ENCODE assay signal across 9 mouse cellular contexts in the genomic region with DNA sequence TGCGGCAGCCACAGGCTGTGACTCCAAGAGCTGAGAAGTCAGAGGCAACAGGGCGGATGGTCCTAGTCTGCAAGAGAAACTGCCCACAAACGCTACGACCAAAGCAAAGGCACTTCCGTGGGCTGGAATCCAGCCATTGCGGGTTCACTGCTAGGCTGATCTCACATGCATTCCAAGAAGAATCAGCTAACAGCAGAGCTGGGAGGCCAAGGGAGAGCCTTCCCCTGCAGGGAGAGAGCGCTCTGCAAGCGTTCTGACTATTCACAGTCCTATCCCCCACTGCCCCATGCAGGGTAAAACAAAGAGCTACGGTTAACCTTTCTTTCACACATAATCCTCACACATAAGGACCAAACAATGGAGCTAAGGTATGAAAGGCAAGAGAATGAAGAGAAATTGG. TPM values are rescaled to one million over a fixed set of nuclear protein-coding genes. Genes with fewer than 3 reads are reported as not detected.
DNase-seq lines count a peak whose midpoint lies in the region; ATAC-seq and TF ChIP-seq lines count a peak whose summit lies in the region.
"Had no signal": no experiment of that assay in that cellular context is flagged by ENCODE, and none has a peak within 500 bp of the region (broad histone marks: within the 10 kb centered on the region; RNA-seq: fewer than 3 reads in every experiment).

No protein-coding gene starts in this region.

- peaks cover 10% of the 10 kb centered on the region for H3K4me1 ChIP-seq in kidney, embryonic 14.5 days (ENCODE audit: control insufficient read depth, insufficient read depth, low read length)
- H3K4me1 ChIP-seq in embryonic fibroblast, embryonic 13.5 days (ENCODE audit: control insufficient read depth, insufficient read depth, low read length) = peaks cover 31% of the 10 kb centered on the region
- H3K4me1 ChIP-seq in kidney, embryonic 15.5 days = peaks cover 22% of the 10 kb centered on the region
- peaks cover 17% of the 10 kb centered on the region for H3K4me1 ChIP-seq in neural tube, embryonic 12.5 days
- no peaks in the 10 kb centered on the region for H3K4me1 ChIP-seq in thymus, adult 2 months (replicated peaks; ENCODE audit: control insufficient read depth, insufficient read depth, low read length)

- H3K4me3 ChIP-seq in kidney, embryonic 14.5 days (ENCODE audit: low read length) = no peak overlapping the region
- H3K4me3 ChIP-seq in embryonic fibroblast, embryonic 13.5 days (ENCODE audit: insufficient read depth, low read length) = no peak overlapping the region
- H3K4me3 ChIP-seq in kidney, embryonic 15.5 days (replicated peaks) = no peak overlapping the region
- no peak overlapping the region for H3K4me3 ChIP-seq in neural tube, embryonic 12.5 days
- H3K4me3 ChIP-seq in thymus, adult 2 months (ENCODE audit: control insufficient read depth, insufficient read depth, low read length) = no peak overlapping the region

- no peak for TF ChIP-seq POLR2A in embryonic fibroblast, embryonic 13.5 days (IDR thresholded peaks at IDR 0.05; ENCODE audit: low read depth, low read length)
- no peak for TF ChIP-seq POLR2A in thymus, adult 2 months (IDR thresholded peaks at IDR 0.05; ENCODE audit: control insufficient read depth, extremely low read depth, insufficient read depth, low read length, poor library complexity)

- 48% methylated on average over 9 of the region's 9 CpGs for WGBS in kidney, embryonic 14.5 days
- WGBS in kidney, embryonic 15.5 days = 48% methylated on average over 9 of the region's 9 CpGs
- 10% methylated on average over 9 of the region's 9 CpGs for WGBS in neural tube, embryonic 12.5 days
- 94% methylated on average over 9 of the region's 9 CpGs for WGBS in thymus, adult 2 months

- H3K9me3 ChIP-seq in kidney, embryonic 14.5 days (ENCODE audit: control insufficient read depth, low read length) = no peaks in the 10 kb centered on the region
- no peaks in the 10 kb centered on the region for H3K9me3 ChIP-seq in kidney, embryonic 15.5 days (replicated peaks)
- H3K9me3 ChIP-seq in neural tube, embryonic 12.5 days = no peaks in the 10 kb centered on the region

- TF ChIP-seq CTCF in embryonic fibroblast, embryonic 13.5 days (IDR thresholded peaks at IDR 0.05; ENCODE audit: borderline replicate concordance, insufficient read depth, low read length) = no peak
- TF ChIP-seq CTCF in thymus, adult 2 months (IDR thresholded peaks at IDR 0.05; ENCODE audit: borderline replicate concordance, control insufficient read depth, extremely low read depth, insufficient read depth, low read length, poor library complexity) = no peak

- no peak overlapping the region for H3K9ac ChIP-seq in kidney, embryonic 14.5 days (ENCODE audit: low read depth, low read length)
- no peak overlapping the region for H3K9ac ChIP-seq in kidney, embryonic 15.5 days
- H3K9ac ChIP-seq in neural tube, embryonic 12.5 days = no peak overlapping the region
- H3K9ac ChIP-seq: liver, embryonic 14.5 days had no signal

- H3K36me3 ChIP-seq in kidney, embryonic 14.5 days (ENCODE audit: control insufficient read depth, insufficient read depth, low read length) = peaks cover 83% of the 10 kb centered on the region
- peaks cover 97% of the 10 kb centered on the region for H3K36me3 ChIP-seq in kidney, embryonic 15.5 days
- H3K36me3 ChIP-seq in neural tube, embryonic 12.5 days = peaks cover 43% of the 10 kb centered on the region
- H3K36me3 ChIP-seq in thymus, adult 2 months (ENCODE audit: control insufficient read depth, insufficient read depth, low read length) = peaks cover 89% of the 10 kb centered on the region

- ATAC-seq in kidney, embryonic 14.5 days (ENCODE audit: low FRiP score, low TSS enrichment) = no peak
- no peak for ATAC-seq in kidney, embryonic 15.5 days (replicated peaks; ENCODE audit: low FRiP score)
- ATAC-seq in neural tube, embryonic 12.5 days (ENCODE audit: low FRiP score, low read depth) = no peak

- H3K4me2 ChIP-seq in kidney, embryonic 14.5 days (replicated peaks; ENCODE audit: low read depth, low read length) = no peak overlapping the region
- no peak overlapping the region for H3K4me2 ChIP-seq in kidney, embryonic 15.5 days
- peak overlapping the region; percentile 32 for H3K4me2 ChIP-seq in neural tube, embryonic 12.5 days (replicated peaks)

- DNase-seq in kidney, adult 11 months = no peak
- DNase-seq in adrenal gland, adult (ENCODE audit: inconsistent age in 2 of 2, low spot score in 1 of 2) = no peak
- DNase-seq in thymus, adult 2 months = no peak
- DNase-seq in layer of hippocampus, postnatal 14 days (ENCODE audit: low spot score in 2 of 2) = no peak

- peak overlapping the region; percentile 19; the same call in 1 of the 2 replicates for H3K27ac ChIP-seq in kidney, embryonic 14.5 days (ENCODE audit: low read depth, low read length)
- H3K27ac ChIP-seq in embryonic fibroblast, embryonic 13.5 days (ENCODE audit: insufficient read depth, low read length) = peak overlapping the region; percentile 58
- H3K27ac ChIP-seq in kidney, embryonic 15.5 days = peak overlapping the region; percentile 51
- no peak overlapping the region for H3K27ac ChIP-seq in neural tube, embryonic 12.5 days
- H3K27ac ChIP-seq in thymus, adult 2 months (ENCODE audit: control insufficient read depth, insufficient read depth, low read length) = no peak overlapping the region
- H3K27ac ChIP-seq: liver, embryonic 14.5 days had no signal

- no peaks in the 10 kb centered on the region for H3K27me3 ChIP-seq in kidney, embryonic 14.5 days (ENCODE audit: control insufficient read depth, insufficient read depth, low read length)
- no peaks in the 10 kb centered on the region for H3K27me3 ChIP-seq in kidney, embryonic 15.5 days
- no peaks in the 10 kb centered on the region for H3K27me3 ChIP-seq in neural tube, embryonic 12.5 days (replicated peaks)
- no peaks in the 10 kb centered on the region for H3K27me3 ChIP-seq in thymus, adult 2 months (ENCODE audit: control insufficient read depth, insufficient read depth, low read length)

RNA-seq across cellular contexts. Expression of a gene that starts 56.6 kb away (rescaled TPM):
- polyA plus RNA-seq in kidney, embryonic 14.5 days (2014; fragmentation: Nextera tagmentation; extraction: Ambion mirVana) = 21.1 and 27.3 TPM in 2 replicates
- 21.6 and 27.7 TPM in 2 replicates for polyA plus RNA-seq in embryonic fibroblast, embryonic 13.5 days (2011; ENCODE audit: insufficient read length, low read depth, missing spikeins)
- polyA plus RNA-seq in kidney, embryonic 15.5 days (2015; fragmentation: Nextera tagmentation; extraction: Ambion mirVana) = 20.6 and 21.9 TPM in 2 replicates
- 14.6 and 18.0 TPM in 2 replicates for polyA plus RNA-seq in neural tube, embryonic 12.5 days (2016; fragmentation: Nextera tagmentation; extraction: Ambion mirVana)
- 40.3 and 43.6 TPM in 2 replicates for polyA plus RNA-seq in thymus, adult 2 months (2012; rRNA removed)
- 10 to 100 TPM; 20.9 to 21.7 TPM for total RNA-seq in layer of hippocampus, postnatal 14 days (2021)

Comparison
In these comparisons a context has a peak if more than half of its experiments do, and no peak if none do; other contexts are left out.
1. H3K27ac ChIP-seq: peak in kidney, embryonic 14.5 days (single experiment), embryonic fibroblast, embryonic 13.5 days (single experiment) and kidney, embryonic 15.5 days (single experiment); none in neural tube, embryonic 12.5 days (single experiment) and thymus, adult 2 months (single experiment).